Mouse (Mus musculus) duodenum, adult 2 months (tissue): ENCODE data around the gene 3425401B19Rik. TPM values are rescaled to one million over a fixed set of nuclear protein-coding genes. Genes with fewer than 3 reads are reported as not detected.

Experiments used
- polyA plus RNA-seq: library from polyadenylated mRNA; depleted of rRNA; stranded (reverse); fragments of >200 nt; gene quantifications from 2 replicates; pipeline ENCODE4 v1.2.3, GENCODE M21; 2012; ENCODE audit warnings: low replicate concordance; rRNA removed

Gene 3425401B19Rik
- polyA plus RNA-seq, result 0.05 and 0.11 TPM in 2 replicates

DNA sequence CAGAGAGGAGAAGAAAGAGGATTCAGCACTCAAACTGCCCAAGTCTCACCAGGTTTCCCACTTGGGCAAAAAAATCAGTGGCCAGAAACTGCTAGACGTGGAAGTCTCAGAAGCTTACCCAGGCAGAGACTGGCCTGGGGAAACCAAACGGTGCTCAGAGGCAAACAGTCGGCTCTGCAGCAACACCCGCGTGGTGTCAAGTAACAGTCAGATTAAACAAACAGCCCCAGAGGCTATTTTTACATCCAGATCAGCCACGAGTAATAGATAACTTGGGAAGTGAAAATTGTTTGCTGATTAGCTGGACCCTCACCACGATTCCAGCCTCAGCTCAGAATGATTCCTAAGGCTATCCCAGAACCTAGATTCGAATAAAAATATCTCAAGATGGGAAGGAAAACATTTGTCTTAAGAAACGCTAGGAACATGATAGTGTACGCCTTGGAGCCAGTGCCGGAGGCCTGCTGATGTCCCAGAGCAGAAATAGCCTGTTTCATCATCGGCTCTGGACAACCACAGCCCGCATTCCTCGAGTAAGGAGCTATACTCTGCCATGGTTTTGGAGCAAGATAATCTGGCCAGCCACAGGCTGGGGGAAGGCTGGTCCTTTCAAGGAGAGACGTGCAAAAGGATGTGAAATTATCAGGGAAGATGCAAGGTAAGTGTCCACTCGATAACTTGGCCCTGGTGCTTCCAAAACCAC, at the start of gene 3425401B19Rik:
3425401B19Rik (minus strand) TSS at position 170 of the 703 bp plus-strand sequence.

Other genes starting within 250 kb of the 3425401B19Rik start
- gene Slc18a3, start 220.4 kb downstream of the 3425401B19Rik start, polyA plus RNA-seq, result 1.0 and 1.2 TPM in 2 replicates
- 0.22 and 0.55 TPM in 2 replicates for gene Chat, start 219.3 kb downstream of the 3425401B19Rik start, polyA plus RNA-seq
- 0.79 and 1.5 TPM in 2 replicates for gene Ercc6, start 171.8 kb downstream of the 3425401B19Rik start, polyA plus RNA-seq
- not detected in 2 replicates for gene Prrxl1, start 85.9 kb downstream of the 3425401B19Rik start, polyA plus RNA-seq
- 0.67 and 2.6 TPM in 2 replicates for gene Tmem273, start 100.7 kb upstream of the 3425401B19Rik start, polyA plus RNA-seq
- gene Fam170b, start 148.7 kb upstream of the 3425401B19Rik start, polyA plus RNA-seq, result not detected in 2 replicates
- 1.7 and 1.8 TPM in 2 replicates for gene Vstm4, start 171.5 kb upstream of the 3425401B19Rik start, polyA plus RNA-seq